Mouse (Mus musculus): ENCODE measurements around the gene Dalrd3.
A peak's percentile ranks its signal among the peaks of the same experiment; 100 is the strongest.
"Not testable (repeated sequence)": the region's sequence is repeated elsewhere in the genome, so short reads cannot be mapped to it uniquely, and the experiment has no call there.

Dalrd3 gene

GRCm38 (mm10) chr9:108573774-108574690 is 4.3 kb downstream of the Dalrd3 start:
- peak in 1 of 2 experiments; percentile 77 for DNase-seq (ENCODE audit: low spot score in 2 of 2)

- DNase-seq (ENCODE audit: low spot score in 2 of 2): no peak
These were observed 5.2 kb downstream of the Dalrd3 start for GRCm38 (mm10) chr9:108574921-108575320.

GRCm38 (mm10) chr9:108575321-108576297 is 5.9 kb downstream of the Dalrd3 start:
- peak in 1 of 2 experiments; percentile 25 for DNase-seq (ENCODE audit: low spot score in 2 of 2)

- no peak for DNase-seq (ENCODE audit: low spot score in 2 of 2)
These were observed 7.3 kb downstream of the Dalrd3 start for GRCm38 (mm10) chr9:108577025-108577424.

GRCm38 (mm10) chr9:108577934-108578544 is 8.4 kb downstream of the Dalrd3 start:
- peak in 1 of 2 experiments; percentile 68 for DNase-seq (ENCODE audit: low spot score in 2 of 2)

GRCm38 (mm10) chr9:108578545-108579343 is 9.1 kb downstream of the Dalrd3 start, which contains the start of gene Wdr6:
Gene Wdr6 (minus strand): TSS chr9:108578739.
- DNase-seq (ENCODE audit: low spot score in 2 of 2): peak; percentile 67 to 90

GRCm38 (mm10) chr9:108579344-108579690 is 9.6 kb downstream of the Dalrd3 start:
- no peak for DNase-seq (ENCODE audit: low spot score in 2 of 2)

GRCm38 (mm10) chr9:108587571-108588180 is 18.0 kb downstream of the Dalrd3 start:
- DNase-seq (ENCODE audit: low spot score in 2 of 2): no peak

- DNase-seq (ENCODE audit: low spot score in 2 of 2): no peak
These were observed 19.5 kb downstream of the Dalrd3 start for GRCm38 (mm10) chr9:108589229-108589628.

GRCm38 (mm10) chr9:108591462-108591861 is 21.8 kb downstream of the Dalrd3 start:
- DNase-seq (ENCODE audit: low spot score in 2 of 2): no peak

GRCm38 (mm10) chr9:108594354-108594753 is 24.7 kb downstream of the Dalrd3 start:
- DNase-seq (ENCODE audit: low spot score in 2 of 2): no peak

GRCm38 (mm10) chr9:108596998-108597764 is 27.5 kb downstream of the Dalrd3 start, which contains the start of gene P4htm:
Gene P4htm (minus strand): TSS chr9:108597667.
- peak in 1 of 2 experiments; percentile 64 for DNase-seq (ENCODE audit: low spot score in 2 of 2)

- DNase-seq (ENCODE audit: low spot score in 2 of 2): no peak
These were observed 29.4 kb downstream of the Dalrd3 start for GRCm38 (mm10) chr9:108599021-108599566.

GRCm38 (mm10) chr9:108600011-108600410 is 30.3 kb downstream of the Dalrd3 start:
- no peak for DNase-seq (ENCODE audit: low spot score in 2 of 2)

GRCm38 (mm10) chr9:108601986-108602385 is 32.3 kb downstream of the Dalrd3 start:
- DNase-seq (ENCODE audit: low spot score in 2 of 2): no peak

GRCm38 (mm10) chr9:108607929-108608328 is 38.2 kb downstream of the Dalrd3 start:
- not testable (repeated sequence) for DNase-seq (ENCODE audit: low spot score in 2 of 2)

- no peak for DNase-seq (ENCODE audit: low spot score in 2 of 2)
These were observed 39.2 kb downstream of the Dalrd3 start for GRCm38 (mm10) chr9:108608889-108609288.

- no peak for DNase-seq (ENCODE audit: low spot score in 2 of 2)
These were observed 41.8 kb downstream of the Dalrd3 start for GRCm38 (mm10) chr9:108611488-108611887.

- no peak for DNase-seq (ENCODE audit: low spot score in 2 of 2)
These were observed 47.6 kb downstream of the Dalrd3 start for GRCm38 (mm10) chr9:108617301-108617700.
